In the genomic region with DNA sequence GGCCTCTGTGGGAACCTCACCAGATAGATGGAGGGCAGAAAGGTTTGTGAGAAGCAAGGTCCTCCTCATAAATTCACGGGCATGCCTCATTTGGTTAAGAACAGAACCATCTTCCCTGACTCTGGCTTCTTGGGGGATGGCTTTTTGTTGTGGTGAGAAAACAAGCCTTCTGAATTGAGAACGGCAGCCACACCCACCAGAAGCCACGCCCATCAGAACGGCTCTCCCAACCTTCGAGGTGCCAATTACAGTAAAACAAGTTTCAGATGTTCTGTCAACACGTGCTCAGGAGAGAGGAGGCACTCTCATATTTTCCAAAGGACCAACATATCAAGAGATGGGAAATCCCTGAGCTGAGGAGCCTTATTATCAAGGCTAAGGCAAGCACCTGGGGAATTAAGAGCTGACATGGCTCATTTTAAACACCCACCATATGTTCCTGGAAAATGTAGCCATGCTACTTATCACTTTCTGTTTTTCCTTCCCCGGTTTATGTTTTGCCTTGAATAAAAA, we compare ENCODE assay signal across 20 mouse cellular contexts.
DNase-seq lines count a peak whose midpoint lies in the region; ATAC-seq lines count a peak whose summit lies in the region.
"Had no signal": no experiment of that assay in that cellular context is flagged by ENCODE, and none has a peak within 500 bp of the region (broad histone marks: within the 10 kb centered on the region; RNA-seq: fewer than 3 reads in every experiment).

No protein-coding gene starts in this region.

- H3K9ac ChIP-seq in embryonic facial prominence, embryonic 11.5 days (replicated peaks; ENCODE audit: low read length) = no peak overlapping the region
- no peak overlapping the region for H3K9ac ChIP-seq in heart, embryonic 16.5 days (ENCODE audit: low read length)
- no peak overlapping the region for H3K9ac ChIP-seq in neural tube, embryonic 13.5 days
- H3K9ac ChIP-seq: stomach, embryonic 15.5 days had no signal

- no peak overlapping the region for H3K4me3 ChIP-seq in embryonic facial prominence, embryonic 11.5 days (ENCODE audit: low read depth, low read length)
- H3K4me3 ChIP-seq in embryonic facial prominence, embryonic 10.5 days = no peak overlapping the region
- H3K4me3 ChIP-seq in heart, embryonic 16.5 days (ENCODE audit: low read length) = no peak overlapping the region
- H3K4me3 ChIP-seq in heart, embryonic 10.5 days = no peak overlapping the region
- no peak overlapping the region for H3K4me3 ChIP-seq in neural tube, embryonic 13.5 days
- H3K4me3 ChIP-seq: stomach, embryonic 15.5 days had no signal

- H3K36me3 ChIP-seq in embryonic facial prominence, embryonic 11.5 days (replicated peaks; ENCODE audit: control insufficient read depth, insufficient read depth, low read depth, low read length) = no peaks in the 10 kb centered on the region
- peaks cover 70% of the 10 kb centered on the region for H3K36me3 ChIP-seq in embryonic facial prominence, embryonic 10.5 days (replicated peaks)
- H3K36me3 ChIP-seq in heart, embryonic 16.5 days (ENCODE audit: control insufficient read depth, insufficient read depth) = 0 out of 2 replicates have a peak, but pooled peaks cover 2% of the 10 kb centered on the region
- H3K36me3 ChIP-seq in heart, embryonic 10.5 days = peaks cover 23% of the 10 kb centered on the region; the same call in 1 of the 2 replicates
- H3K36me3 ChIP-seq in neural tube, embryonic 13.5 days = no peaks in the 10 kb centered on the region
- H3K36me3 ChIP-seq: stomach, embryonic 15.5 days had no signal

- H3K4me2 ChIP-seq in embryonic facial prominence, embryonic 11.5 days (ENCODE audit: low read depth, low read length) = no peak overlapping the region
- H3K4me2 ChIP-seq in heart, embryonic 16.5 days (ENCODE audit: low read depth, low read length) = no peak overlapping the region
- H3K4me2 ChIP-seq in neural tube, embryonic 13.5 days = no peak overlapping the region
- H3K4me2 ChIP-seq: liver, embryonic 11.5 days; stomach, embryonic 15.5 days had no signal

- H3K9me3 ChIP-seq in embryonic facial prominence, embryonic 11.5 days (replicated peaks; ENCODE audit: control insufficient read depth, low read length) = no peaks in the 10 kb centered on the region
- no peaks in the 10 kb centered on the region for H3K9me3 ChIP-seq in embryonic facial prominence, embryonic 10.5 days
- no peaks in the 10 kb centered on the region for H3K9me3 ChIP-seq in heart, embryonic 16.5 days (replicated peaks; ENCODE audit: control insufficient read depth, low read length)
- no peaks in the 10 kb centered on the region for H3K9me3 ChIP-seq in heart, embryonic 10.5 days
- H3K9me3 ChIP-seq in neural tube, embryonic 13.5 days = no peaks in the 10 kb centered on the region
- H3K9me3 ChIP-seq: stomach, embryonic 15.5 days had no signal

- no peaks in the 10 kb centered on the region for H3K27me3 ChIP-seq in embryonic facial prominence, embryonic 11.5 days (ENCODE audit: control insufficient read depth, insufficient read depth, low read length)
- no peaks in the 10 kb centered on the region for H3K27me3 ChIP-seq in embryonic facial prominence, embryonic 10.5 days (replicated peaks; ENCODE audit: low read depth, poor library complexity, severe bottlenecking)
- no peaks in the 10 kb centered on the region for H3K27me3 ChIP-seq in heart, embryonic 16.5 days (ENCODE audit: control insufficient read depth, insufficient read depth, low read length)
- H3K27me3 ChIP-seq in heart, embryonic 10.5 days (ENCODE audit: insufficient read depth, poor library complexity, severe bottlenecking) = no peaks in the 10 kb centered on the region
- H3K27me3 ChIP-seq in neural tube, embryonic 13.5 days = no peaks in the 10 kb centered on the region
- H3K27me3 ChIP-seq: stomach, embryonic 15.5 days had no signal

- 33% methylated on average over 7 of the region's 7 CpGs for WGBS in embryonic facial prominence, embryonic 11.5 days
- WGBS in embryonic facial prominence, embryonic 10.5 days = 30% methylated on average over 7 of the region's 7 CpGs
- WGBS in heart, embryonic 16.5 days = 29% methylated on average over 7 of the region's 7 CpGs
- WGBS in heart, embryonic 10.5 days = 28% methylated on average over 7 of the region's 7 CpGs
- WGBS in neural tube, embryonic 13.5 days = 25% methylated on average over 7 of the region's 7 CpGs

- no peaks in the 10 kb centered on the region for H3K4me1 ChIP-seq in embryonic facial prominence, embryonic 11.5 days (ENCODE audit: control insufficient read depth, insufficient read depth, low read length)
- peaks cover 18% of the 10 kb centered on the region for H3K4me1 ChIP-seq in embryonic facial prominence, embryonic 10.5 days
- H3K4me1 ChIP-seq in heart, embryonic 16.5 days (ENCODE audit: control insufficient read depth, insufficient read depth, low read length) = peaks cover 25% of the 10 kb centered on the region
- peaks cover 33% of the 10 kb centered on the region for H3K4me1 ChIP-seq in heart, embryonic 10.5 days
- peaks cover 18% of the 10 kb centered on the region for H3K4me1 ChIP-seq in neural tube, embryonic 13.5 days (replicated peaks)
- H3K4me1 ChIP-seq: stomach, embryonic 15.5 days had no signal

- no peak overlapping the region for H3K27ac ChIP-seq in embryonic facial prominence, embryonic 11.5 days (replicated peaks; ENCODE audit: low read depth, low read length)
- no peak overlapping the region for H3K27ac ChIP-seq in embryonic facial prominence, embryonic 10.5 days (replicated peaks)
- no peak overlapping the region; the same call in 1 of the 2 replicates for H3K27ac ChIP-seq in heart, embryonic 16.5 days (ENCODE audit: low read length)
- no peak overlapping the region for H3K27ac ChIP-seq in heart, embryonic 10.5 days
- H3K27ac ChIP-seq in neural tube, embryonic 13.5 days (replicated peaks) = 0 out of 2 replicates have a peak overlapping the region, but pooled peaks have one; percentile 18
- H3K27ac ChIP-seq: kidney, postnatal 0 days; stomach, embryonic 15.5 days had no signal

- DNase-seq in embryonic facial prominence, embryonic 11.5 days (ENCODE audit: low spot score) = peak; percentile 22
- DNase-seq in embryonic facial prominence, embryonic 10.5 days (ENCODE audit: low spot score) = no peak
- no peak for DNase-seq in heart, embryonic 10.5 days (ENCODE audit: low spot score)
- DNase-seq in neural tube, embryonic 10.5 days (ENCODE audit: extremely low spot score, low spot score) = no peak
- no peak for DNase-seq in cerebellum, adult 9-10 months
- DNase-seq in left cerebral cortex, postnatal 36 days (ENCODE audit: low spot score in 2 of 2) = no peak
- DNase-seq: adrenal gland, adult 2 months; cerebellum, postnatal 10 days; kidney, adult 18-20 months; layer of hippocampus, postnatal 36 days; lung, adult 2 months; lung, postnatal 36 days; retina, postnatal 1 day; thymus, adult 18-20 months had no signal

- no peak for ATAC-seq in embryonic facial prominence, embryonic 11.5 days (replicated peaks; ENCODE audit: insufficient number of reproducible peaks, low FRiP score, low TSS enrichment, low read depth)
- ATAC-seq in heart, embryonic 16.5 days (replicated peaks; ENCODE audit: extremely low read depth, insufficient read depth, low FRiP score) = 0 out of 2 replicates have a peak, but pooled peaks have one; percentile 34
- no peak for ATAC-seq in neural tube, embryonic 13.5 days (ENCODE audit: low read depth)
- ATAC-seq: CD4-positive, CD25-positive, alpha-beta regulatory T cell, adult 4 months had no signal

- intact Hi-C loops in left cerebral cortex, postnatal 36 days (cut with DNase I) = no loop called here
